In the genomic region with DNA sequence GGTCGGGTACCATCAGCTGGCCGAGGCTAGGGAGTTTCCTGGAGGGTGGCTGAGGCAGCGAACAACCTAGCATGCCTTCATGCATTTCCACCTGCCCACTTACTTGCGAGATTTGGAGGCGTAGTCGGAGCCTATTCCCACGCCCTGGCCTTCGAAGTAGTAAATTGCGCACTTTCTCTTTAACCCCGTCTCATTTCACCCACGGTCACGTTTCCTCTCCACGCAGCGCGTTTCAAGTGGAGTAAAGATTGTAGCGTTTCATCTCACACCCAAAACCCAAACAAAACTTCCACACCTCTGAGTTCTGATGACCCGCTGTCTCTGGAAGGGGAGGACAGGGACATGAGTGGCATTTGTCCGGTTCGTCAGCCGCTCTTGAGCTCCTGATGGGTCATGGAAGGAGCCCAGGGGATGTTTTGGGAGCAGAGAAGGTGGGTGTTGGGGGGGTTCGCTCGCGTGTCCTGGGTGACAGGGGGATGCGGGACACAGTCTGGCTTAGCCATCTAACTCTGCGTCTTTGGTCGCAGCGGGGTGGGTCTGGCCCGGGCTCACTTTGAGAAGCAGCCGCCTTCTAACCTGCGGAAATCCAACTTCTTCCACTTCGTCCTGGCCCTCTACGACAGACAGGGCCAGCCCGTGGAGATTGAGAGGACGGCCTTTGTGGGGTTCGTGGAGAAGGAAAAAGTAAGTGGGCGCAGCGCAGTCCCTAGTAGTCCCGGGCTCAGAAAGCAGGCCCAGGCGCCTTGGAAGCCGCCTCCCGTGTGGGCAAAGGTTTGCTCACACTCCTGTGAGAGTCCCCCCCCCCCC, we compare ENCODE assay signal across 8 mouse cellular contexts. TPM values are rescaled to one million over a fixed set of nuclear protein-coding genes. Genes with fewer than 3 reads are reported as not detected.
DNase-seq lines count a peak whose midpoint lies in the region; ATAC-seq lines count a peak whose summit lies in the region.

No protein-coding gene starts in this region.

- peak overlapping the region; percentile 79 for H3K4me3 ChIP-seq in megakaryocyte, embryonic 14.5 days (replicated peaks)
- peak overlapping the region; percentile 72 for H3K4me3 ChIP-seq in embryonic facial prominence, embryonic 10.5 days
- H3K4me3 ChIP-seq in liver, embryonic 13.5 days (replicated peaks), result peak overlapping the region; percentile 22

- H3K4me2 ChIP-seq in liver, embryonic 13.5 days, result peak overlapping the region; percentile 26

- H3K27ac ChIP-seq in embryonic facial prominence, embryonic 10.5 days (replicated peaks), result peak overlapping the region; percentile 89
- no peak overlapping the region for H3K27ac ChIP-seq in liver, embryonic 13.5 days

- 1% methylated on average over 41 of the region's 41 CpGs for WGBS in embryonic facial prominence, embryonic 10.5 days
- WGBS in liver, embryonic 13.5 days (ENCODE audit: insufficient replicate concordance), result 4% methylated on average over 41 of the region's 41 CpGs

- no peaks in the 10 kb centered on the region for H3K36me3 ChIP-seq in megakaryocyte, embryonic 14.5 days (replicated peaks; ENCODE audit: low read length)
- no peaks in the 10 kb centered on the region for H3K36me3 ChIP-seq in embryonic facial prominence, embryonic 10.5 days (replicated peaks)
- H3K36me3 ChIP-seq in liver, embryonic 13.5 days, result no peaks in the 10 kb centered on the region

- no peaks in the 10 kb centered on the region for H3K9me3 ChIP-seq in megakaryocyte, embryonic 14.5 days
- H3K9me3 ChIP-seq in embryonic facial prominence, embryonic 10.5 days, result no peaks in the 10 kb centered on the region
- no peaks in the 10 kb centered on the region for H3K9me3 ChIP-seq in liver, embryonic 13.5 days (replicated peaks)

- no peak for ATAC-seq in megakaryocyte, adult 5-6 weeks (ENCODE audit: poor library complexity, severe bottlenecking)
- ATAC-seq in liver, embryonic 13.5 days (ENCODE audit: low read depth), result no peak
- ATAC-seq in frontal cortex, adult (ENCODE audit: low TSS enrichment), result no peak

- peaks cover 34% of the 10 kb centered on the region for H3K4me1 ChIP-seq in megakaryocyte, embryonic 14.5 days
- peaks cover 50% of the 10 kb centered on the region for H3K4me1 ChIP-seq in embryonic facial prominence, embryonic 10.5 days
- peaks cover 9% of the 10 kb centered on the region; the same call in 1 of the 2 replicates for H3K4me1 ChIP-seq in liver, embryonic 13.5 days (replicated peaks)

- DNase-seq in embryonic facial prominence, embryonic 10.5 days (ENCODE audit: low spot score), result peak; percentile 56
- peak; percentile 42 to 52 for DNase-seq in heart, postnatal 10 days
- no peak for DNase-seq in liver, embryonic 13.5 days
- no peak for DNase-seq in MN1 (ENCODE audit: low spot score)
- no peak for DNase-seq in right cerebral cortex, adult 2 months (ENCODE audit: low spot score in 2 of 2)

- peaks cover 77% of the 10 kb centered on the region for H3K27me3 ChIP-seq in megakaryocyte, embryonic 14.5 days (replicated peaks)
- peaks cover 70% of the 10 kb centered on the region for H3K27me3 ChIP-seq in embryonic facial prominence, embryonic 10.5 days (replicated peaks; ENCODE audit: low read depth, poor library complexity, severe bottlenecking)
- H3K27me3 ChIP-seq in liver, embryonic 13.5 days, result peaks cover 76% of the 10 kb centered on the region

- intact Hi-C loops in heart, postnatal 10 days (cut with DNase I), result loop anchor here (2.0 to 10.0 kb wide), 5 partner anchors 47 to 1115 kb away; no protein-coding TSS in a partner anchor

- H3K9ac ChIP-seq in liver, embryonic 13.5 days, result no peak overlapping the region

RNA-seq across cellular contexts. Expression of a gene that starts 3.0 kb away (rescaled TPM):
- 0.38 TPM in 1 of 2 replicates, not detected in the other for polyA plus RNA-seq in megakaryocyte, embryonic 14.5 days (2012; ENCODE audit: insufficient read depth, low replicate concordance)
- total RNA-seq in megakaryocyte, adult 5-6 weeks (2015), result 0.09 and 0.25 TPM in 2 replicates
- 0.33 TPM in 1 of 2 replicates, not detected in the other for total RNA-seq in megakaryocyte, adult 5-6 weeks (2017)
- polyA plus RNA-seq in embryonic facial prominence, embryonic 10.5 days (2016; fragmentation: Nextera tagmentation; extraction: Ambion mirVana), result 38.5 and 41.9 TPM in 2 replicates
- total RNA-seq in heart, postnatal 10 days (2021), result 10 to 100 TPM; 29.5 to 35.3 TPM
- polyA plus RNA-seq in liver, embryonic 13.5 days (2015; fragmentation: Nextera tagmentation; extraction: Ambion mirVana), result 0.24 and 0.31 TPM in 2 replicates

Comparison
In these comparisons a context has a peak if more than half of its experiments do, and no peak if none do; other contexts are left out.
1. H3K4me3 ChIP-seq: peak in every context shown above with its lines; median percentile 79 in megakaryocyte, embryonic 14.5 days; 72 in embryonic facial prominence, embryonic 10.5 days; 22 in liver, embryonic 13.5 days.
2. DNase-seq: peak in embryonic facial prominence, embryonic 10.5 days (single experiment) and heart, postnatal 10 days (2 of 2); none in liver, embryonic 13.5 days (single experiment), MN1 (single experiment) and right cerebral cortex, adult 2 months (0 of 2).
3. RNA of a gene that starts 3.0 kb away (polyA plus RNA-seq): 38.5 to 41.9 TPM in embryonic facial prominence, embryonic 10.5 days; 0.38 TPM in megakaryocyte, embryonic 14.5 days and 0.24 to 0.31 TPM in liver, embryonic 13.5 days; every median in the first group is over 10 times any median in the second.